Mouse (Mus musculus) T-helper 17 cell (primary cell): Measurements from ENCODE around the gene Kif27.

Experiments
- in situ Hi-C, 2 experiments: fragments of 300-600 bp; cut with MboI, MseI; formaldehyde crosslinking; loops; 1 replicate in 1 of 2; 2 replicates in 1 of 2; pipeline ENCODE4 v1.15.1; 2025; ENCODE audit warnings: high pct_unique_total_duplicates in 2 of 2

The Kif27 gene

GRCm38 (mm10) chr13:58287822-58288221 is 71.1 kb downstream of the Kif27 start:
- in situ Hi-C loops, result loop anchor here in 1 of 2 experiments (25.0 kb wide), 1 partner anchor 276 kb away; no protein-coding TSS in a partner anchor

GRCm38 (mm10) chr13:58283466-58283865 is 75.5 kb downstream of the Kif27 start:
- in situ Hi-C loops, result loop anchor here in 1 of 2 experiments (25.0 kb wide), 1 partner anchor 271 kb away; no protein-coding TSS in a partner anchor

- in situ Hi-C loops, result loop anchor here in 1 of 2 experiments (25.0 kb wide), 1 partner anchor 270 kb away; no protein-coding TSS in a partner anchor
These were observed 77.0 kb downstream of the Kif27 start for GRCm38 (mm10) chr13:58281936-58282335.

- in situ Hi-C loops, result loop anchor here in 1 of 2 experiments (25.0 kb wide), 1 partner anchor 268 kb away; no protein-coding TSS in a partner anchor
These were observed 78.4 kb downstream of the Kif27 start for GRCm38 (mm10) chr13:58280528-58280927.

GRCm38 (mm10) chr13:58276256-58276655 is 82.7 kb downstream of the Kif27 start:
- in situ Hi-C loops, result loop anchor here in 1 of 2 experiments (5.0 to 25.0 kb wide), 3 partner anchors 101 to 271 kb away; no protein-coding TSS in a partner anchor

GRCm38 (mm10) chr13:58275599-58275998 is 83.3 kb downstream of the Kif27 start, which contains the start of gene Gkap1:
TSS of gene Gkap1 (minus strand) at chr13:58275699.
- in situ Hi-C loops, result loop anchor here in 1 of 2 experiments (5.0 to 25.0 kb wide), 3 partner anchors 102 to 272 kb away; no protein-coding TSS in a partner anchor

GRCm38 (mm10) chr13:58275076-58275475 is 83.8 kb downstream of the Kif27 start:
- in situ Hi-C loops, result loop anchor here in 1 of 2 experiments (5.0 to 25.0 kb wide), 3 partner anchors 102 to 272 kb away; no protein-coding TSS in a partner anchor

- in situ Hi-C loops, result no loop called here
These were observed 84.5 kb downstream of the Kif27 start for GRCm38 (mm10) chr13:58274259-58274991.

- in situ Hi-C loops, result no loop called here
These were observed 85.3 kb downstream of the Kif27 start for GRCm38 (mm10) chr13:58273411-58274258.

- in situ Hi-C loops, result no loop called here
These were observed 92.1 kb downstream of the Kif27 start for GRCm38 (mm10) chr13:58266864-58267263.

- in situ Hi-C loops, result no loop called here
These were observed 95.4 kb downstream of the Kif27 start for GRCm38 (mm10) chr13:58263546-58263945.

GRCm38 (mm10) chr13:58261674-58262073 is 97.2 kb downstream of the Kif27 start:
- in situ Hi-C loops, result no loop called here

GRCm38 (mm10) chr13:58253268-58253667 is 105.7 kb downstream of the Kif27 start:
- in situ Hi-C loops, result loop anchor here in 1 of 2 experiments (10.0 kb wide), 1 partner anchor 1918 kb away; no protein-coding TSS in a partner anchor

- in situ Hi-C loops, result no loop called here
These were observed 110.0 kb downstream of the Kif27 start for GRCm38 (mm10) chr13:58248957-58249356.
